Mouse (Mus musculus) 416B (cell line): ENCODE measurements at regions not wholly inside any gene's neighbourhood (a gene's known extent, or its start where the extent isn't known, plus 50 kb on each side); places are given as distances from the start of the nearest gene placed in this dataset.
"Not testable (repeated sequence)": the region's sequence is repeated elsewhere in the genome, so short reads cannot be mapped to it uniquely, and the experiment has no call there.

Experiments used
- DNase-seq: peaks from one replicate; pipeline ENCODE4 v3.0.0; 2011; ENCODE audit warnings: low read depth

DNA sequence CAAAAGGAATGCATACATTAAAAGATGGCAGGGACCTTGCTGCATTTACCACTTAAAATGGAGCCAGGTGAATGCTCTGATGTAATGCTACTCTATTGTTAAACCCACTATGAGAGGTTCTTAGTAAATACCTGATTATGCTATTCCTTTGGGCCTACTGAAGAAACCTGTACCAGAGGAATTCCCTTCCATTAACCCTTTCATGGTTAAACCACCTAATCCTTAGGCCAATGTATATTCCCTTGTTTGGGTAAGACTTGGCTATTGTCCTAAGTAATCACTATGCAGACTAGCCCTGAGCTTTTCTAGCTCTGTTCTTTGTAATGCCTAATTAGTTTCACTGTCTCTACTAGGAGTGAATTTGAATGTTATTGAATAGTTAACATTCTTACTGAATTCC is 89.2 kb downstream of the Nap1l3 start:
- DNase-seq = not testable (repeated sequence)

DNA sequence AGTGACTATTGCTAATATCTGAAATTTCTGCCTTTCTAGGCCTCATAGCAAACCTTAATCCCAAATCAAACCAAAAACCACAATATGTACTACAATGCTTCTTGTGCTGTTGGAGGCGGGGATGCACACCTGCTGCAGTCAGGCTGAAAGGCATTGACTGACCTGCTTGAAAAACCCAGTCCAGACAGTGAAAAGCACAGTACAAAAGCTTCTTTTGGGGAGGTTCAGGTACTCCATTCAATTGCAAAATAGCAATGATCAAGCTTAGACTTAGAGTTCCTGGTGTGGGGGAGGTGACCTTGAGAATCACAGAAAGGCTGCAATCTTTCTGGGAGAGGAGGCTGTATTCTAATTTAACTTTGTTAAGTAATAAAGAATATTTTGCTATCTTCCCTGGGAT is 99.0 kb downstream of the Nap1l3 start:
- no peak for DNase-seq

- DNase-seq = peak; percentile 31
These were observed 126.0 kb downstream of the Nap1l3 start for GRCm38 (mm10) chrX:122271195-122271594.
